Mouse (Mus musculus): ENCODE results near the gene Slc47a2.

GRCm38 (mm10) chr11:61262516-61262915 lies 80.1 kb downstream of the Slc47a2 start:
- no peak for TF ChIP-seq CTCF (conservative IDR thresholded peaks at IDR 0.05; ENCODE audit: low read length)
- TF ChIP-seq NANOG (IDR thresholded peaks at IDR 0.05; ENCODE audit: borderline replicate concordance, low read length) = no peak
- no peak for TF ChIP-seq POU5F1 (IDR thresholded peaks at IDR 0.05; ENCODE audit: borderline replicate concordance, low read length)
